Mouse (Mus musculus) layer of hippocampus, adult 9-10 months (tissue): Measurements from ENCODE around the gene Cnfn.
"Not testable (repeated sequence)": the region's sequence is repeated elsewhere in the genome, so short reads cannot be mapped to it uniquely, and the experiment has no call there.

ENCODE experiments used
- DNase-seq: peaks from one replicate; pipeline ENCODE4 v3.0.0; 2022; ENCODE audit warnings: low spot score

Cnfn gene

GRCm38 (mm10) chr7:25365937-25366625, 3.4 kb downstream of the Cnfn start:
- no peak for DNase-seq

GRCm38 (mm10) chr7:25363632-25364031, 5.9 kb downstream of the Cnfn start:
- DNase-seq = no peak

GRCm38 (mm10) chr7:25363151-25363550, 6.4 kb downstream of the Cnfn start:
- no peak for DNase-seq

GRCm38 (mm10) chr7:25358721-25359206, 10.8 kb downstream of the Cnfn start:
- DNase-seq = no peak

- no peak for DNase-seq
Measured at GRCm38 (mm10) chr7:25348861-25349260, 20.7 kb downstream of the Cnfn start.

GRCm38 (mm10) chr7:25341000-25341784, 28.3 kb downstream of the Cnfn start:
- peak; percentile 26 for DNase-seq

- DNase-seq = no peak
Measured at GRCm38 (mm10) chr7:25339329-25339728, 30.2 kb downstream of the Cnfn start.

GRCm38 (mm10) chr7:25334472-25334871, 35.1 kb downstream of the Cnfn start:
- no peak for DNase-seq

GRCm38 (mm10) chr7:25333596-25334307, 35.8 kb downstream of the Cnfn start:
- peak; percentile 50 for DNase-seq

GRCm38 (mm10) chr7:25326233-25326632, 43.3 kb downstream of the Cnfn start:
- no peak for DNase-seq

GRCm38 (mm10) chr7:25325431-25325830, 44.1 kb downstream of the Cnfn start:
- DNase-seq = not testable (repeated sequence)

GRCm38 (mm10) chr7:25323219-25323618, 46.3 kb downstream of the Cnfn start:
- DNase-seq = no peak

GRCm38 (mm10) chr7:25322058-25322484, 47.5 kb downstream of the Cnfn start:
- no peak for DNase-seq
